Mouse (Mus musculus): ENCODE data around the gene Dhrs13.

Dhrs13 gene

DNA sequence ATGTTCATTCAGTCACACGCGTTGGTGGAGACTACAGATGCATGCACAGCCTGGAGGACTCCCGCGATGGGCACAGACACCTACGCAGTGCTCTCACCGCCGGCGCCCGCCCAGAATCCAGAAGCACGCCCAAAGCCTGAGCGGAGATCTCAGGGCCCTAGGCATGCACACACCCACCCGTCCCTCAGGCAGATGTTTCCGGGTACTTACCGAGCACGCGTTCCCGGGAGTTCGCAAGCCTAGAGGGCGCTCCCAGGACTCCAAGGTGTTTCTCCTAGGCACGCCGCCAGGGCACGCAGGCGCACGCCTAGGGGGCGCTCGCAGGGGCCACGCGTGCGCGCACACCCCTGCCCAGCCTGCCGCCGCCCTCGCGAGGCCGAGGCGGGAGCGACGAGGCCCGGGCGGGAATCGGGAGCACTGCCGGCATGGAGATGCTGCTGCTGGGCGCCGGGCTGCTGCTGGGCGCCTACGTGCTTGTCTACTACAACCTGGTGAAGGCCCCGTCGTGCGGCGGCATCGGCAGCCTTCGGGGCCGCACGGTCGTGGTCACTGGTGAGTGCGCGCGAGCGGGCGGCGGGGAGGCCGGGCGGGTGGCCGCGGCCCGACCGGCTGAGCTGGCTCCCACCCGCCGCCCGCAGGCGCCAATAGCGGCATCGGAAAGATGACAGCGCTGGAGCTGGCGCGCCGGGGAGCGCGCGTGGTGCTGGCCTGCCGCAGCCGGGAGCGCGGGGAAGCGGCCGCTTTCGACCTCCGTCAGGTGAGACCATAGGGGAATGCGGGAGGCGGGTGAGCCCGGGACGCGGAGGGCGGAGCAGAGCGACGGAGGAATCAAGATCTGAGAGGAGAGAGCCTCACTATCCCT lies at the start of gene Dhrs13:
Dhrs13 (plus strand) TSS at position 334 of the 862 bp plus-strand sequence.
- peak; percentile 97 for DNase-seq (ENCODE audit: low read depth, low spot score)

GRCm38 (mm10) chr11:77982441-77982905 lies 49.6 kb upstream of the Dhrs13 start, which contains the start of gene Phf12:
TSS of gene Phf12 (plus strand) at chr11:77982754.
- peak; percentile 100 for DNase-seq (ENCODE audit: low read depth, low spot score)

DNA sequence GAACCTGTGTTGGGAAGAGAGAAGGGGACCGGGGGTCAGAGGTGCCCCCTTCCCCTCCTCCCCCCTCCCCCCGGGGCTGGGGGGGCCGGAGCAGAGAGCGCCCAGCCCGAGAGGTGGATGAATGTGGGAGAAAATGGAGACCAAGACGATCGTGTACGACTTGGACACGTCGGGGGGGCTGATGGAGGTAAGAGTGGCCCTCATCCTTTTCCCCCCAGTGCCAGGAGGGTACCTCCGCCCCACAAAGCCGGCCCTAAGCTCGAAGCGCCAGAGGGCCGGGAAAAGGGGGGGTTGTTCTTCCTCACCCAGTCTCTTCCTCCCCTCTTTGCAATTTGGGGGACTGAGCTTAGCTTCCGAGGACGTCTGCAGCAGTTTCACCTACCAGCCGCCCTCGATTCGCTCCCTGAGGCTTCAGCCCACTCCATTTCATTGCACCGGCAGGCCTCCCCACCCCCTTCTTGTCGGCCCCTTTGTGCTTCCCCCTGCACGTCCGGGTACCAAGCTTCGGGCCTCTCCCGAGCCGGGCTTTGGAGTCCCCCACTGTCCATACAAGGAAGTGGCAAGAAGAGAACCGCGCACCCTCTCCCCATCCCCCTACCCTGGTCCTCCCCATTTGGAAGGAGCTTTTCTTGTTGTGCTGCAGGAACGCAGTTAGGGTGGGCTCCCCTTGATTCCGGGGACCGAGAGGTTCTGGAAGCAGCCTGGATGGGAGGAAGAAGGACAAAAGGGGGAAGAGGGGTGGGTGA lies 48.7 kb upstream of the Dhrs13 start:
- peak; percentile 40 for DNase-seq (ENCODE audit: low read depth, low spot score)

- DNase-seq (ENCODE audit: low read depth, low spot score), result peak; percentile 57
Observed at GRCm38 (mm10) chr11:77983937-77984835, 47.9 kb upstream of the Dhrs13 start.

GRCm38 (mm10) chr11:77984836-77985231 lies 47.2 kb upstream of the Dhrs13 start:
- DNase-seq (ENCODE audit: low read depth, low spot score), result peak; percentile 79

DNA sequence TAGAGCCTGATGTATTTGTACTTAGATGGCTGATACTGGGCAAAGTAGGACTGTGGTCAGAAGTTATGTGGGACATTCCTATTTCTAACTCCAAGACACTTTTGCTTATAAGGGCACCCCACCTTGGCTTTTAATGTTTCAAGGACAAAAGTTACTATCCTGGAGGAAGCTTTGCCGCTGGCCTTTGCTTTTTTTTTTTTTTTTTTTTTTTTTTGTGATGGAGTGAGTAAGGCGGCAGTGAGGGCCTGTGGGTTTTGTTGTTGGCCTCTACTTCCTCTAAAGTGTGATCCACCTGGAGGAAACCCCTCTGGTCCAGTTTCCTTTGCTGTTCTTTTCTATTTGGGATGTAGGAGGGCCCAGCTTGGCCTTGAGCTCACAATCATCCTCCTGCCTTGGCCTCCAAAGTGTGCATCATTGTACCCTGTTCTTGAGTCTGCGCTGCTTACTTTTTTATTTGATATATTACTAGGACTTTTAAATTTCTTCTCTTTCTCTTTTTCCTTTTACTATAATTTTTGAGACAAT lies 46.5 kb upstream of the Dhrs13 start:
- no peak for DNase-seq (ENCODE audit: low read depth, low spot score)

GRCm38 (mm10) chr11:77989071-77989690 lies 42.9 kb upstream of the Dhrs13 start:
- no peak for DNase-seq (ENCODE audit: low read depth, low spot score)

DNA sequence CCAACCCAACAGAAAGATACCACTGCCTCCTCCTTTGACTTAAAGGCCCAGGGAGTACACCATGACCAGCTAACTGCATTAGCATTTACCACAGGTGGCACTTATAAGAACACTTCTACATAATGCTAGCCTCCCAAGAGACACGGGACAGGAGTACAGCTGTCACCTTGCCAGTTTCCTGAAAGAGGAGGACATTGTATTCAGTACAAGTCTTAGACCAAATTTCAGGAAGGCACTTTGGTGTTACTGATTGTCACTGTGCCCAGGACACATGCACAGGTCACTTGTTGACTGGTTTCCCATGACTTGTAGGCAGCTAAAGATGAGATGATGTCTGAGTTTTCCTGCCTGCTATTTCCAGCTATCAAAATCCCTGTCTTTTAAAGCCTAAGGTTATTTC lies 36.5 kb upstream of the Dhrs13 start:
- DNase-seq (ENCODE audit: low read depth, low spot score), result no peak

GRCm38 (mm10) chr11:78006446-78006845 lies 25.6 kb upstream of the Dhrs13 start:
- DNase-seq (ENCODE audit: low read depth, low spot score), result no peak

- DNase-seq (ENCODE audit: low read depth, low spot score), result peak; percentile 82
Observed at GRCm38 (mm10) chr11:78019676-78020075, 12.4 kb upstream of the Dhrs13 start.

DNA sequence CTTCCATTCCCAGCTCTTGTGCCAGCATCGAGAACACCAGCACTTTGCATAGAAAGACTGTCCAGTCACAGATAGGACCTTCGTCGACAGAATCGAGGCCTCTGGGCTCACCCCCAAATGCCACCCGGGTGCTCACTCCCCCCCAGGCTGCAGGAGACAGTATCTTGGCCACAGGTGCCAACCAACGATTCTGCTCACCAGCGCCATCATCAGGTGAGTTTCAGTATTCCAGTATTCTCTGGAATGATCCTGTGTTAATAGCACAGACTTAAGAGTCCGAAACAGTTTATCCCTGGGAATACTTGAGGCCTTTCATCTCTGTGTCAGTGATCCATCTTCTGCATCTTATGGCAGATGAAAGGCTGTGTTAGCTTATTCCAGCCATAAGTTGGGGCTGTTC lies 8.5 kb upstream of the Dhrs13 start:
- DNase-seq (ENCODE audit: low read depth, low spot score), result peak; percentile 62

DNA sequence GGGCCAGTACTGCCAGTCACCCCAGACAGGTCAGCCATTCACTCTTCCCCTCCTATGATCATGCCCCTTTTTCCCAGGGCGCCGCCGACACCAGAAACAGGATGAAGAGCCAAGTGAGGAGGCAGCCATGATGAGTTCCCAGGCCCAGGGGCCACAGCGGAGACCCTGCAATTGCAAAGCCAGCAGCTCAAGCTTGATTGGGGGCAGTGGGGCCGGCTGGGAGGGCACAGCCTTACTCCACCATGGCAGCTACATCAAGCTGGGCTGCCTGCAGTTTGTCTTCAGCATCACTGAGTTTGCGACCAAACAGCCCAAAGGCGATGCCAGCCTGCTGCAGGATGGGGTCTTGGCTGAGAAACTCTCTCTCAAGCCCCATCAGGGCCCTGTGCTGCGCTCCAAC lies 2.8 kb upstream of the Dhrs13 start:
- DNase-seq (ENCODE audit: low read depth, low spot score), result no peak

- no peak for DNase-seq (ENCODE audit: low read depth, low spot score)
Observed at GRCm38 (mm10) chr11:78030600-78030999, 1.5 kb upstream of the Dhrs13 start.

DNA sequence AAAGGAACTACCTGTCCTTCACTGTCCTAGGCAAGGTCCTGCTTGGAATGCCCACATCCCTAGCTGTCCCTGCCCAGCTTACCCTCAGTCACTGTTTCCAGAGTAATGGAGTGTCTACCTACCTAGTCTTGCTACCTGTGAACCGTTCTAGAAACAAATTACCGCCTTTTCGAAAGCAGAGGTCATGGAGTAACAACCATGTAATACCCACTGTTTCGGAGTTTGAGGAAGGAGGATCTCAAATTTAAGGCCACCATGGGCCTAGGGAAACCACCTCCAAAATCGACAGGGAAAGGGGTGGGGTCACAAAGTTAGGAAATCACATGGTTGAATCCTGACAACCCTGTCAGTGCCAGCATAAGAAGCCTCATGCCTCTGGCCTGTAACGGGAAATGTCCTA lies 691 bp upstream of the Dhrs13 start:
- DNase-seq (ENCODE audit: low read depth, low spot score), result no peak

DNA sequence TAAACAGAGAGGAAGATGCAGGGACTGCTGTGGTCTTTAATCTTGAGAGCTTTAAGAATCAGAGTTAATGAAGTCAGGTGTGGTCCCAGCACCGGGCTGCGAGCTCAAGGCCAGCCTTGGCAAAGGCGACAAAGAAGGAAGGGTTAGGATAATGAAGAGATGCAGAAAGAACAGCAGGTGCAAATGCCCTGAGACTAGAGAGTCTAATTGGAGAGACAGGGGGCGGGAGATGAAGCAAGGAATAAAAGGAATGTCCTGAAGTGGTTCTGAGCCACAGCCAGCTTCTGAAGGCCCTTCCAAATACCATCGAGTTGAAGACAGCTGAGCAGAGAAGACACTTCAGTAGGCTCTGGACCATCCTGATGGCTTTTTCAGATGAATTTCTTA lies 722 bp downstream of the Dhrs13 start:
- peak; percentile 49 for DNase-seq (ENCODE audit: low read depth, low spot score)

DNA sequence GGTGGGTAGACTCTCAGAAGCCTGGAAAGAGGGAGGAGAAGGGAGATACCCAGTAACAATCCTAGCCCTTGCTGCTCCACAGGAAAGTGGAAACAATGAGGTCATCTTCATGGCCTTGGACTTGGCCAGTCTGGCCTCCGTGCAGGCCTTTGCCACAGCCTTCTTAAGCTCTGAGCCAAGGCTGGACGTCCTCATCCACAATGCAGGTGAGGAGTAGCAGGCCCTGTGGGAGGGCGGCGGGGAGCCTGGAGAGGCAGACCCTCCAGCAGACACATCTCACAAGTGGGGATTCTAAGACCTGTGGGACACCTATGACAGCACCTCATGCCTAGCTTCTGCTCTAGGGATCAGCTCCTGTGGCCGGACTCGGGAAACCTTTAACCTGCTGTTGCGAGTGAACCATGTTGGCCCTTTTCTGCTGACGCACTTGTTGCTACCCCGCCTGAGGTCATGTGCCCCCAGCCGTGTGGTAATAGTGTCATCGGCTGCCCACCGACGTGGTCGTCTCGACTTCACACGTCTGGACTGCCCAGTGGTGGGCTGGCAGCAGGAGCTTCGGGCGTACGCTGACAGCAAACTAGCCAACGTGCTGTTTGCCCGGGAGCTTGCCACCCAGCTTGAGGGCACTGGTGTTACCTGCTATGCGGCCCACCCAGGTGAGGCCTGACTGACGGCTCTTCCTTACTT lies 2.0 kb downstream of the Dhrs13 start:
- DNase-seq (ENCODE audit: low read depth, low spot score), result no peak

DNA sequence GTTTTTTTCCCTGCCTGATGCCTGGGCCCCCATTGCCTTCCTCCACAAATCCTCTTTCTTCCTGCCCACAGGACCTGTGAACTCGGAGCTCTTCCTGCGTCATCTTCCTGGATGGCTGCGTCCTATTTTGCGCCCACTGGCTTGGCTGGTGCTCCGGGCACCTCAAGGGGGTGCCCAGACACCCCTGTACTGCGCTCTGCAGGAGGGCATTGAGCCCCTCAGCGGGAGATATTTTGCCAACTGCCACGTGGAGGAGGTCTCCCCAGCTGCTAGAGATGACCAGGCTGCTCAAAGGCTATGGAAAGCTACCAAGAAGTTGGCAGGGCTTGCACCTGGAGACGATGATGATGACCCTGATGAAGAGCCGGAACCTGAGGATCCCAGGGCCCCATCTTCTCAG lies 4.7 kb downstream of the Dhrs13 start:
- no peak for DNase-seq (ENCODE audit: low read depth, low spot score)

DNA sequence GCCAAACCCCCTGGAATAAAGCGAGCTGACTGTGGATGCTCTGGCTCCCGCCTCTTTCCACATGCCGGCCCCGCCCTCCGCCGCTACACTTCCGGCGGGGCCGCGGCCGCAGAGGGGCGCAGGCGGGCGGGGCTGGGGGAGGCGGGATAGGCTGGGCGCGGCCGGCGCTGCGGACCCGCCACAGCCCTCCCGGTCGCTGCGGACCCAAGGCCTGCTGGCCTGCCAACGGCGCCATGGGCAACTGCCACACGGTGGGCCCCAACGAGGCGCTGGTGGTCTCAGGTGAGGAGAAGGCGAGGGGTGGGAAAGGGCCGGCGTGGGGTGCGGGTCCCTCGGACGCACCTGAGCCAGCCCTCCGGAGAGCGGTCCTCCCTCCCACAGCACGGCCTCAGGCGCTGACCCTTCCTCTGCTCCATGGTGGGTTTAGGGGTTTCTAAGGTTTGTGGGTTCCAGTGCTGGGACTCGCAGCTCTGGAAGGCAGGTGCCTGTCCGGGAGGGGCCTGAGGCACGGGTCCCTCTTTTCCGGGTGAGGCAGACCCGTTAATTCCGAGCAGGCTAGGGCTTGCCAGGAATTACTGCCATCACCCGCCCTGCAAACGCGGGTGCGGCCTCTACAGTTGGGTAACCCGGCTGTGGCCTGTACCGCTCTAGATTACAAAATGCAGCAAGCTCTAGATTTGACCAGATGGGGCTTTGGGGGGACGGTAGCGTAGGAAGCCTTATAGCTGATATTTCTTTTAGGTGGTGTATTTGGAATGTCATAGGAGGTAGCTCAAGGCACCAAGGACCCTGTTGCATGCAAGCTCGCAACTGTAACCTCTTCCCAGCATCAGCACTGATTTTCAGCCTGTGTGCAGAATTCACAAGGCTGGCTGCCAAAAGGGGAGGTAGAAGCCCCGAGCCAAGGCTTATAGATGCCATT lies 6.0 kb downstream of the Dhrs13 start, which contains the start of gene Flot2:
Flot2 (plus strand) TSS at position 101 of the 922 bp plus-strand sequence.
- no peak for DNase-seq (ENCODE audit: low read depth, low spot score)

- DNase-seq (ENCODE audit: low read depth, low spot score), result peak; percentile 62
Observed at GRCm38 (mm10) chr11:78040878-78041277, 8.8 kb downstream of the Dhrs13 start.
